Mouse (Mus musculus) kidney, adult 2 months (tissue): ENCODE results near the gene Amz1. TPM values are rescaled to one million over a fixed set of nuclear protein-coding genes. Genes with fewer than 3 reads are reported as not detected.

Experiments used
- DNase-seq: peaks from one replicate; pipeline ENCODE4 v3.0.0; 2021
- H3K27ac ChIP-seq: fragments of 200-500 bp; 2 replicates; pipeline ENCODE4 v1.5.1; 2012; ENCODE audit warnings: low read depth, low read length, control low read depth, inconsistent platforms; ENCODE audit not compliant: insufficient read depth
- H3K27me3 ChIP-seq: fragments of 200-500 bp; replicated peaks from 2 replicates; pipeline ENCODE4 v1.6.1; 2012; ENCODE audit warnings: mild to moderate bottlenecking, moderate library complexity, low read length, inconsistent platforms; ENCODE audit not compliant: control insufficient read depth, insufficient read depth
- H3K36me3 ChIP-seq: fragments of 200-500 bp; 2 replicates; pipeline ENCODE4 v1.6.1; 2012; ENCODE audit warnings: mild to moderate bottlenecking, moderate library complexity, low read length, inconsistent platforms; ENCODE audit not compliant: control insufficient read depth, insufficient read depth
- H3K4me1 ChIP-seq: fragments of 200-500 bp; 2 replicates; pipeline ENCODE4 v1.6.1; 2011; ENCODE audit warnings: low read length; ENCODE audit not compliant: control insufficient read depth, insufficient read depth
- H3K4me3 ChIP-seq: fragments of 200-500 bp; 2 replicates; pipeline ENCODE4 v1.5.1; 2011; ENCODE audit warnings: mild to moderate bottlenecking, low read depth, low read length, control low read depth; ENCODE audit not compliant: insufficient read depth
- CTCF ChIP-seq: fragments of 200-500 bp; conservative IDR thresholded peaks from 2 replicates; pipeline ENCODE4 v1.5.1; 2011; ENCODE audit warnings: low read depth, mild to moderate bottlenecking, control low read depth, low read length, moderate library complexity, mixed read lengths; ENCODE audit not compliant: insufficient read depth, insufficient read length
- POLR2A ChIP-seq: fragments of 200-500 bp; IDR thresholded peaks from one replicate; pipeline ENCODE4 v1.6.1; 2011; ENCODE audit warnings: low read depth, low read length, control low read depth
- WGBS: fragments of 180-500 bp; shearing (Covaris S2); methylation state at CpG from one replicate; pipeline ENCODE4 v1.1.7; 2018; 5-methylcytosine and 5-hydroxymethylcytosine counted together
- polyA plus RNA-seq: library from polyadenylated mRNA; depleted of rRNA; stranded (reverse); fragments of >200 nt; gene quantifications from 2 replicates; pipeline ENCODE4 v1.2.3, GENCODE M21; 2012

The Amz1 gene
- polyA plus RNA-seq, 1 experiment, result 3.9 TPM

- Histone ChIP-seq H3K4me3 (no peak overlapping the region), H3K27me3 (no peaks in the 10 kb centered on the region), H3K36me3 (no peaks in the 10 kb centered on the region), H3K4me1 (no peaks in the 10 kb centered on the region), H3K27ac (no peak overlapping the region)
- no peak for DNase-seq
- TF ChIP-seq POLR2A (no peak), CTCF (no peak)
- WGBS, result 25% methylated on average over 13 of the region's 13 CpGs
Observed at GRCm38 (mm10) chr5:140736166-140736565, 12.2 kb downstream of the Amz1 start.

GRCm38 (mm10) chr5:140739813-140740212, 15.9 kb downstream of the Amz1 start:
- DNase-seq, result peak; percentile 33
- H3K27me3 ChIP-seq, result no peaks in the 10 kb centered on the region
- H3K27ac ChIP-seq, result no peak overlapping the region
- H3K4me3 ChIP-seq, result no peak overlapping the region
- 63% methylated on average over 12 of the region's 12 CpGs for WGBS
- no peaks in the 10 kb centered on the region for H3K4me1 ChIP-seq
- H3K36me3 ChIP-seq, result no peaks in the 10 kb centered on the region
- TF ChIP-seq CTCF (no peak), POLR2A (no peak)

GRCm38 (mm10) chr5:140741040-140741439, 17.1 kb downstream of the Amz1 start:
- TF ChIP-seq POLR2A (no peak), CTCF (no peak)
- WGBS, result 56% methylated on average over 11 of the region's 11 CpGs
- Histone ChIP-seq H3K36me3 (no peaks in the 10 kb centered on the region), H3K27me3 (no peaks in the 10 kb centered on the region), H3K4me3 (no peak overlapping the region), H3K4me1 (no peaks in the 10 kb centered on the region), H3K27ac (no peak overlapping the region)
- peak; percentile 60 for DNase-seq

- DNase-seq, result no peak
- Histone ChIP-seq H3K36me3 (no peaks in the 10 kb centered on the region), H3K27me3 (no peaks in the 10 kb centered on the region), H3K4me1 (no peaks in the 10 kb centered on the region), H3K27ac (no peak overlapping the region), H3K4me3 (no peak overlapping the region)
- TF ChIP-seq CTCF (0 out of 2 replicates have a peak, but pooled peaks have one; percentile 10), POLR2A (no peak)
Observed at GRCm38 (mm10) chr5:140741877-140742276, 17.9 kb downstream of the Amz1 start.

GRCm38 (mm10) chr5:140743706-140744131, 19.8 kb downstream of the Amz1 start:
- TF ChIP-seq POLR2A (no peak), CTCF (no peak)
- WGBS, result 46% methylated on average over 12 of the region's 12 CpGs
- no peaks in the 10 kb centered on the region for H3K36me3 ChIP-seq
- no peak overlapping the region for H3K4me3 ChIP-seq
- H3K4me1 ChIP-seq, result no peaks in the 10 kb centered on the region
- H3K27ac ChIP-seq, result no peak overlapping the region
- no peaks in the 10 kb centered on the region for H3K27me3 ChIP-seq
- DNase-seq, result no peak

- TF ChIP-seq POLR2A (no peak), CTCF (no peak)
- Histone ChIP-seq H3K4me1 (peaks cover 8% of the 10 kb centered on the region; the same call in 1 of the 2 replicates), H3K27me3 (no peaks in the 10 kb centered on the region), H3K36me3 (no peaks in the 10 kb centered on the region), H3K4me3 (no peak overlapping the region), H3K27ac (peak overlapping the region; percentile 65)
- peak; percentile 94 for DNase-seq
- 47% methylated on average over 10 of the region's 10 CpGs for WGBS
Observed at GRCm38 (mm10) chr5:140748425-140748824, 24.5 kb downstream of the Amz1 start.

GRCm38 (mm10) chr5:140749062-140749875, 25.3 kb downstream of the Amz1 start:
- Histone ChIP-seq H3K27ac (peak overlapping the region; percentile 65), H3K4me1 (peaks cover 8% of the 10 kb centered on the region; the same call in 1 of the 2 replicates), H3K27me3 (no peaks in the 10 kb centered on the region), H3K36me3 (no peaks in the 10 kb centered on the region), H3K4me3 (peak overlapping the region; percentile 44; the same call in 1 of the 2 replicates)
- no peak for TF ChIP-seq POLR2A
- peak; percentile 94 for TF ChIP-seq CTCF
- peak; percentile 81 for DNase-seq
- 11% methylated on average over 12 of the region's 12 CpGs for WGBS
